Mouse (Mus musculus) erythroblast, embryonic 14.5 days (primary cell): ENCODE results near the gene Nr6a1.

Experiments
- GATA1 ChIP-seq: IDR thresholded peaks from 2 replicates; pipeline ENCODE4 v1.6.1; 2012; ENCODE audit warnings: low read length, inconsistent platforms, mixed read lengths
- TAL1 ChIP-seq: IDR thresholded peaks from 3 replicates; pipeline ENCODE4 v1.6.1; 2012; ENCODE audit warnings: low read length, inconsistent platforms, mixed read lengths

DNA sequence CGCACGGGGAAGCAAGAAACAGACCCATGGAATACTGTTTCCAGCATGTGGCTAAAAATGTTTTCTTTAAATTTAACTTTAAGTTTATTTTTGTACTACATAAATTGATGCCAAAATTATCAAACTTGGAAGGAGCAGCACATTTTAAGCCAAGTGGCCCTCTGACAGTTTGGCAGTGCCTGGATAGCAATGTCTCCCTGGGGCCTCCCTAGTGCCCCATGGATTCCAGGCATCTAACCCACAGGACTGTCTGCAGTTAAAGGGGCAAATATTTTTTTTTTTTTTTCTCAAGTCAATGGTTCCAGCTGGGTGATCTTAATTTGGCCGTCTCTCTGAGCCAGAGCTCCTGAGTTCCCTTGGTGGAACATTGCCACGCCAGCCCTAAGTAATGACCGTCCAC, 15.7 kb upstream of the Nr6a1 start:
- TF ChIP-seq GATA1 (no peak), TAL1 (no peak)
